Mouse (Mus musculus) liver, embryonic 14.5 days (tissue): ENCODE results near the gene Calm3.

ENCODE experiments used
- CTCF ChIP-seq: IDR thresholded peaks from 2 replicates; pipeline ENCODE4 v1.5.1; 2016; ENCODE audit warnings: antibody characterized with exemption, low read depth, control low read depth
- EP300 ChIP-seq: IDR thresholded peaks from 2 replicates; pipeline ENCODE4 v1.6.1; 2016; ENCODE audit warnings: antibody characterized with exemption, low read depth

DNA sequence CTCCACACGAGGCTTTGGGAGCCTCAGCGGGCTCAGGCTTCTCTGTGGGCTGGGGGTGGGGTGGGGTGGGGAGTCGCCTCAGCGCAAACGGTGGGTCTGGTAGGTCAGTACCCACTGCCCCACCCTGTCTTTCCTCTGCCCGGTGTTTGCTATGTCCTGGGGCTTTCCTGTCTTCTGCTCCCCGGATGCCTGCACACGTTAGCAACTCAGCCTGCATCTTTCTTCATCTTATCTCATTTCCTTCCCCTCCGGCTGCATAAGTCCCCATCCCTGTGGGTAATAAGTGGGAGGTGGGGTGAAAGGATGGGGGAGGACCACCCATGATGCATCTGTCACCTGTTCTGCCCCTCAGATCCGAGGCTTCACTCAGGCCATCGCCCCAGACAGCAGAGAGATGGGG is 15.5 kb downstream of the Calm3 start:
- no peak for TF ChIP-seq CTCF
- TF ChIP-seq EP300, result no peak
